21 mouse cellular contexts compared by ENCODE assay signal in the genomic region with DNA sequence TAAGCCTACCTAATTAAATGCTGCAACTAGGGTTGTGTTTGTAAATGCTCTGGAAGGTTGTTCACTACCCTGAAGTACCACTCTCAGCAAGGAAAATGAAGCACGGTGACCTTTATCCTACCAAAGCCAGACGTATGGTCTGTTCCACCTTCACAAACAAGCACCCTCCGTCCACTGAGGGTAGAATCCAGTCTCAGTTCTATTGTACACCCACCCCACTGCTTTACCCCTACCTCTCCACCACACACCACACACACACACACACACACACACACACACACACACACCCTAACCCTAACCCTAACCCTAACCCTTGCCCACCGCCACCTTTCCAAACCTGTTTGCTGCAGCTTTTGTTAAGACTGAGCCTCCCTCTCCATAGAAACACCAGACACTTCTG. TPM values are rescaled to one million over a fixed set of nuclear protein-coding genes. Genes with fewer than 3 reads are reported as not detected.
A peak's percentile ranks its signal among the peaks of the same experiment; 100 is the strongest.
DNase-seq lines count a peak whose midpoint lies in the region; ATAC-seq and TF ChIP-seq lines count a peak whose summit lies in the region.
"Had no signal": no experiment of that assay in that cellular context is flagged by ENCODE, and none has a peak within 500 bp of the region (broad histone marks: within the 10 kb centered on the region; RNA-seq: fewer than 3 reads in every experiment).

No protein-coding gene starts in this region.

- no peak overlapping the region for H3K4me2 ChIP-seq in kidney, embryonic 16.5 days (replicated peaks; ENCODE audit: low read depth, low read length)
- H3K4me2 ChIP-seq in liver, embryonic 14.5 days (ENCODE audit: low read depth), result no peak overlapping the region
- no peak overlapping the region for H3K4me2 ChIP-seq in liver, embryonic 12.5 days
- no peak overlapping the region for H3K4me2 ChIP-seq in liver, embryonic 15.5 days
- H3K4me2 ChIP-seq: forebrain, embryonic 13.5 days; heart, embryonic 13.5 days had no signal

- H3K4me3 ChIP-seq in kidney, embryonic 16.5 days (ENCODE audit: low read length), result no peak overlapping the region
- H3K4me3 ChIP-seq in liver, embryonic 14.5 days (ENCODE audit: insufficient read depth in 1 of 2, low read depth in 2 of 2, low read length in 2 of 2), result no peak overlapping the region
- H3K4me3 ChIP-seq in liver, embryonic 12.5 days, result no peak overlapping the region
- H3K4me3 ChIP-seq in liver, embryonic 15.5 days (replicated peaks), result no peak overlapping the region
- no peak overlapping the region for H3K4me3 ChIP-seq in heart, embryonic 10.5 days
- H3K4me3 ChIP-seq: forebrain, embryonic 13.5 days; heart, embryonic 13.5 days had no signal

- DNase-seq in kidney, adult 9 months, result no peak
- DNase-seq in liver, embryonic 14.5 days (ENCODE audit: low read depth in 3 of 3, low spot score in 3 of 3), result no peak
- no peak for DNase-seq in heart, embryonic 10.5 days (ENCODE audit: low spot score)
- no peak for DNase-seq in left cerebral cortex, postnatal 4 days
- DNase-seq: cerebellum, adult 11-12 months; cerebellum, adult 9-10 months; cerebellum, postnatal 25 days; forebrain, postnatal 0 days; gastrocnemius, postnatal 14 days; heart, postnatal 36 days had no signal

- no peak for TF ChIP-seq CTCF in liver, embryonic 14.5 days (IDR thresholded peaks at IDR 0.05; ENCODE audit: low read depth)

- ATAC-seq in kidney, embryonic 16.5 days (ENCODE audit: low FRiP score, low TSS enrichment), result peak; percentile 15; the same call in 1 of the 2 replicates
- ATAC-seq in liver, embryonic 14.5 days (ENCODE audit: insufficient read depth), result peak; percentile 34; the same call in 1 of the 2 replicates
- no peak for ATAC-seq in liver, embryonic 12.5 days
- ATAC-seq in liver, embryonic 15.5 days (ENCODE audit: insufficient read depth), result no peak
- ATAC-seq: activated CD4-positive, CD25-positive, alpha-beta regulatory T cell, adult 4 months; forebrain, embryonic 13.5 days; forebrain, postnatal 0 days; Patski had no signal

- no peaks in the 10 kb centered on the region for H3K4me1 ChIP-seq in kidney, embryonic 16.5 days (ENCODE audit: insufficient read depth, low read length)
- H3K4me1 ChIP-seq in liver, embryonic 14.5 days (replicated peaks; ENCODE audit: control insufficient read depth in 2 of 2, insufficient read depth in 2 of 2, low read length in 1 of 2), result no peaks in the 10 kb centered on the region
- H3K4me1 ChIP-seq in liver, embryonic 12.5 days, result no peaks in the 10 kb centered on the region
- H3K4me1 ChIP-seq in liver, embryonic 15.5 days (replicated peaks), result no peaks in the 10 kb centered on the region
- no peaks in the 10 kb centered on the region for H3K4me1 ChIP-seq in heart, embryonic 10.5 days
- H3K4me1 ChIP-seq: heart, embryonic 13.5 days had no signal

- H3K27me3 ChIP-seq in kidney, embryonic 16.5 days (ENCODE audit: insufficient read depth, low read length), result no peaks in the 10 kb centered on the region
- H3K27me3 ChIP-seq in liver, embryonic 14.5 days (ENCODE audit: control insufficient read depth, insufficient read depth, low read length), result no peaks in the 10 kb centered on the region
- no peaks in the 10 kb centered on the region for H3K27me3 ChIP-seq in liver, embryonic 12.5 days (replicated peaks)
- no peaks in the 10 kb centered on the region for H3K27me3 ChIP-seq in liver, embryonic 15.5 days
- no peaks in the 10 kb centered on the region for H3K27me3 ChIP-seq in heart, embryonic 10.5 days (ENCODE audit: insufficient read depth, poor library complexity, severe bottlenecking)
- H3K27me3 ChIP-seq: CH12.LX; forebrain, embryonic 13.5 days; heart, embryonic 13.5 days; Patski had no signal

- no peak overlapping the region for H3K27ac ChIP-seq in kidney, embryonic 16.5 days (ENCODE audit: low read length)
- no peak overlapping the region for H3K27ac ChIP-seq in liver, embryonic 14.5 days
- H3K27ac ChIP-seq in liver, embryonic 12.5 days, result no peak overlapping the region
- 0 out of 2 replicates have a peak overlapping the region, but pooled peaks have one; percentile 9 for H3K27ac ChIP-seq in liver, embryonic 15.5 days (replicated peaks)
- no peak overlapping the region for H3K27ac ChIP-seq in heart, embryonic 10.5 days
- H3K27ac ChIP-seq: forebrain, embryonic 13.5 days; heart, embryonic 13.5 days had no signal

- no peak overlapping the region for H3K9ac ChIP-seq in kidney, embryonic 16.5 days (replicated peaks; ENCODE audit: low read length)
- no peak overlapping the region for H3K9ac ChIP-seq in liver, embryonic 14.5 days (replicated peaks)
- no peak overlapping the region for H3K9ac ChIP-seq in liver, embryonic 12.5 days
- H3K9ac ChIP-seq in liver, embryonic 15.5 days, result no peak overlapping the region
- H3K9ac ChIP-seq: forebrain, embryonic 13.5 days; forebrain, postnatal 0 days; heart, embryonic 13.5 days had no signal

- TF ChIP-seq EP300 in liver, embryonic 14.5 days (IDR thresholded peaks at IDR 0.05; ENCODE audit: low read depth), result no peak

- H3K36me3 ChIP-seq in kidney, embryonic 16.5 days (ENCODE audit: insufficient read depth, low read length), result peaks cover 21% of the 10 kb centered on the region
- H3K36me3 ChIP-seq in liver, embryonic 14.5 days (replicated peaks; ENCODE audit: control insufficient read depth, insufficient read depth, low read depth), result peaks cover 20% of the 10 kb centered on the region
- peaks cover 29% of the 10 kb centered on the region for H3K36me3 ChIP-seq in liver, embryonic 12.5 days
- H3K36me3 ChIP-seq in liver, embryonic 15.5 days (replicated peaks), result peaks cover 32% of the 10 kb centered on the region
- peaks cover 24% of the 10 kb centered on the region for H3K36me3 ChIP-seq in heart, embryonic 10.5 days

- intact Hi-C loops in left cerebral cortex, postnatal 4 days (cut with DNase I), result no loop called here

- H3K9me3 ChIP-seq in kidney, embryonic 16.5 days (ENCODE audit: low read length), result peaks cover 10% of the 10 kb centered on the region; the same call in 1 of the 2 replicates
- no peaks in the 10 kb centered on the region for H3K9me3 ChIP-seq in liver, embryonic 14.5 days (ENCODE audit: control insufficient read depth, low read length)
- H3K9me3 ChIP-seq in liver, embryonic 12.5 days (replicated peaks), result 0 out of 2 replicates have a peak, but pooled peaks cover 6% of the 10 kb centered on the region
- H3K9me3 ChIP-seq in liver, embryonic 15.5 days (replicated peaks), result no peaks in the 10 kb centered on the region
- H3K9me3 ChIP-seq in heart, embryonic 10.5 days, result 0 out of 2 replicates have a peak, but pooled peaks cover 4% of the 10 kb centered on the region
- H3K9me3 ChIP-seq: forebrain, embryonic 13.5 days had no signal

- WGBS in kidney, embryonic 16.5 days, result 75% methylated on average over 4 of the region's 4 CpGs
- 78% methylated on average over 4 of the region's 4 CpGs for WGBS in liver, embryonic 14.5 days (ENCODE audit: insufficient replicate concordance)
- 81% methylated on average over 4 of the region's 4 CpGs for WGBS in liver, embryonic 12.5 days (ENCODE audit: insufficient replicate concordance)
- WGBS in liver, embryonic 15.5 days (ENCODE audit: insufficient replicate concordance), result 75% methylated on average over 4 of the region's 4 CpGs
- WGBS in heart, embryonic 10.5 days, result 76% methylated on average over 4 of the region's 4 CpGs

RNA-seq across cellular contexts. Expression of a gene that starts 49.1 kb away (rescaled TPM):
- 0.42 TPM in 1 of 2 replicates, not detected in the other for polyA plus RNA-seq in kidney, embryonic 16.5 days (2015; fragmentation: Nextera tagmentation; extraction: Ambion mirVana)
- not detected in 2 replicates for polyA plus RNA-seq in liver, embryonic 14.5 days (2012; rRNA removed)
- 1.0 TPM in 1 of 2 replicates, not detected in the other for polyA plus RNA-seq in liver, embryonic 14.5 days (2014; fragmentation: Nextera tagmentation; extraction: Ambion mirVana)
- 0.51 and 1.7 TPM in 2 replicates for polyA plus RNA-seq in liver, embryonic 12.5 days (2016; fragmentation: Nextera tagmentation; extraction: Ambion mirVana)
- polyA plus RNA-seq in liver, embryonic 15.5 days (2015; fragmentation: Nextera tagmentation; extraction: Ambion mirVana), result 1.1 TPM in 1 of 2 replicates, not detected in the other
- 0.57 and 2.6 TPM in 2 replicates for polyA plus RNA-seq in heart, embryonic 10.5 days (2016; fragmentation: Nextera tagmentation; extraction: Ambion mirVana)
- 10 to 100 TPM in 1 of 2 experiments, 1 to 10 TPM in 1; 9.4 to 16.6 TPM for total RNA-seq in left cerebral cortex, postnatal 4 days (2021)
- total RNA-seq: forebrain, postnatal 0 days had no signal
- polyA plus RNA-seq: activated CD4-positive, CD25-positive, alpha-beta regulatory T cell, adult 4 months; cortical plate, adult 2 months; gonadal fat pad, adult 2 months; hindbrain, embryonic 11.5 days; Patski had no signal

Comparison
In these comparisons a context has a peak if more than half of its experiments do, and no peak if none do; other contexts are left out.
1. ATAC-seq: peak in kidney, embryonic 16.5 days (single experiment) and liver, embryonic 14.5 days (single experiment); none in liver, embryonic 12.5 days (single experiment) and liver, embryonic 15.5 days (single experiment).